Mouse (Mus musculus): ENCODE data around the gene Ehd4. TPM values are rescaled to one million over a fixed set of nuclear protein-coding genes. Genes with fewer than 3 reads are reported as not detected.

The Ehd4 gene
- 25.3 and 27.5 TPM in 2 replicates for polyA plus RNA-seq (2016; fragmentation: Nextera tagmentation; extraction: Ambion mirVana)

DNA sequence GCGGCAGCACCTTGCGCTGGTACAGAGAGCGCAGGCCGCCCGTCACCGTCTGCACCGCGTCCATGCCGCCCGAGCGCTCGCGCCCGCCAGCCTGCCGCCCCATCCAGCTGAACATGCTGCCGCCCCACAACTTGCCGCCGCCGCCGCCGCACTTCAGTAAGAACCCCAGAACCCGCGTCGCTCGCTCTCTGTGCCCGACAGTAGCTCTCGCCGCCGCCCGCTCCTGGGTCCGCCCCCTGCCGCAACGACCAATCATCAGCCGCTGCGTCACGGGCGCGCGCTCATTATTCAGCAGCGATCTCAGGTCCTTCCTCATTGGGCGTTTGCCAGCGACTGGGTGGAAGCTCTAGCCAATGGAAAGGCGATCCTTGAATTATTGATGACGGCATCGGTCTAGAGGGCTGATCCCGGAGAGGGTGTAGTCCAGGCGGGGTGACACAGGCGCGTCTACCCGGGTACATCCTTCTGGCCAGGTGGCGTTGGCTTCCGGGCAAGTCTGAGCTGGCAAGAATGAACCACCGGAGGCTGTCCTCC lies at the start of gene Ehd4:
Gene Ehd4, minus strand, starts transcription at position 246 of the 534 bp plus-strand sequence.
- Histone ChIP-seq H3K9me3 (replicated peaks) (no peaks in the 10 kb centered on the region), H3K27ac (peak within 1 kb of the TSS; percentile 80), H3K36me3 (no peaks in the 10 kb centered on the region), H3K4me1 (peaks cover 19% of the 10 kb centered on the region), H3K4me3 (peak within 1 kb of the TSS; percentile 77), H3K27me3 (ENCODE audit: low read depth, poor library complexity, severe bottlenecking) (peaks cover 7% of the 10 kb centered on the region)
- DNase-seq (ENCODE audit: low spot score): peak; percentile 96
- under 1% methylated on average over 53 of the region's 53 CpGs for WGBS

- Histone ChIP-seq H3K9me3 (replicated peaks) (no peaks in the 10 kb centered on the region), H3K27ac (no peak overlapping the region), H3K27me3 (ENCODE audit: low read depth, poor library complexity, severe bottlenecking) (no peaks in the 10 kb centered on the region), H3K36me3 (no peaks in the 10 kb centered on the region), H3K4me3 (no peak overlapping the region), H3K4me1 (no peaks in the 10 kb centered on the region)
- no peak for DNase-seq (ENCODE audit: low spot score)
- 79% methylated on average over 3 of the region's 3 CpGs for WGBS
Measured at GRCm38 (mm10) chr2:120203742-120204141, 49.3 kb upstream of the Ehd4 start.

GRCm38 (mm10) chr2:120200077-120200476 lies 45.7 kb upstream of the Ehd4 start:
- DNase-seq (ENCODE audit: low spot score): no peak
- WGBS: 87% methylated on average over 7 of the region's 7 CpGs
- Histone ChIP-seq H3K4me3 (no peak overlapping the region), H3K9me3 (replicated peaks) (no peaks in the 10 kb centered on the region), H3K4me1 (no peaks in the 10 kb centered on the region), H3K27ac (no peak overlapping the region), H3K36me3 (no peaks in the 10 kb centered on the region), H3K27me3 (ENCODE audit: low read depth, poor library complexity, severe bottlenecking) (no peaks in the 10 kb centered on the region)

DNA sequence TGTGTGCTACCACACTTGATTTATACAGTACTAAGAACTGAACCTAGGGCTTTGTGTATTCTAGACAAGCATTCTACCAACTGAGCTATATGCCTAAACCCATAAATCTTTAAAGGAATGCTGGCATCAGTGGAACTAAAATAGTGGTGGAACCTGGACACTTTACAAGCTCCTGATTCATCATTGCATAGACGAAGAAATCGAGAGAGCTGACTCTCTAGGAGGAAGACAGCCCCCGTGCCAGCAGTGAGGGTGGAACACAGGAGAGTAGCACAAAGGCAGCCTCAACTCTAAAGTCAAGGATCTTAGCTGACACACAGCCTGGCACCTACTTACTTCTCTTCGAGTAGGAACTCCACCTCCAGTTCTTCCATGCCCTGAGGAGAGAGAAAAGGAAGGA lies 33.8 kb upstream of the Ehd4 start:
- no peak overlapping the region for H3K4me3 ChIP-seq
- H3K9me3 ChIP-seq (replicated peaks): no peaks in the 10 kb centered on the region
- no peak overlapping the region for H3K27ac ChIP-seq
- no peaks in the 10 kb centered on the region for H3K27me3 ChIP-seq (ENCODE audit: low read depth, poor library complexity, severe bottlenecking)
- DNase-seq (ENCODE audit: low spot score): no peak
- no peaks in the 10 kb centered on the region for H3K4me1 ChIP-seq
- no peaks in the 10 kb centered on the region for H3K36me3 ChIP-seq
- 92% methylated on average over 4 of the region's 4 CpGs for WGBS

- DNase-seq (ENCODE audit: low spot score): no peak
- H3K9me3 ChIP-seq (replicated peaks): no peaks in the 10 kb centered on the region
- H3K4me3 ChIP-seq: no peak overlapping the region
- H3K4me1 ChIP-seq: no peaks in the 10 kb centered on the region
- no peaks in the 10 kb centered on the region for H3K36me3 ChIP-seq
- 90% methylated on average over 1 of the region's 1 CpGs for WGBS
- no peak overlapping the region for H3K27ac ChIP-seq
- H3K27me3 ChIP-seq (ENCODE audit: low read depth, poor library complexity, severe bottlenecking): no peaks in the 10 kb centered on the region
Measured at GRCm38 (mm10) chr2:120187583-120187982, 33.2 kb upstream of the Ehd4 start.

- no peaks in the 10 kb centered on the region for H3K27me3 ChIP-seq (ENCODE audit: low read depth, poor library complexity, severe bottlenecking)
- DNase-seq (ENCODE audit: low spot score): no peak
- no peaks in the 10 kb centered on the region for H3K9me3 ChIP-seq (replicated peaks)
- H3K27ac ChIP-seq: no peak overlapping the region
- 82% methylated on average over 6 of the region's 6 CpGs for WGBS
- no peak overlapping the region for H3K4me3 ChIP-seq
- H3K36me3 ChIP-seq: no peaks in the 10 kb centered on the region
- H3K4me1 ChIP-seq: no peaks in the 10 kb centered on the region
Measured at GRCm38 (mm10) chr2:120185527-120186276, 31.3 kb upstream of the Ehd4 start.

DNA sequence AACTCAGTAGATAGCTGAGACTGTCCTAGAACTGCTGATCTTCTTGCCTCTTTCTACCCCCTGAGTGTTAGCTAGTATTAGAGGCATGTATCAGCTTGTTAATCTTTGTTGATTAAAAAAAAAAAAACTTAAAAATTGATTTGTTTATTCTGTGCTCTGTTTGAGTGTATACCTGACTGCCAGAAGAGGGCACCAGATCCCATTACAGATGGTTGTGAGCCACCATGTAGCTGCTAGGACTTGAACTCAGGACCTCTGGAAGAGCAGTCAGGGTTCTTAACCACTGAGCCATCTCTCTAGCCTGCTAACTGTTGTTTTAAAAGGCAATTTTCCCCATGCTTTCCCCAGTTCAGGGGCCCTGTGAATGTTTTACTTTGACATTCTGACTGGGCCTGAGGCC lies 24.5 kb upstream of the Ehd4 start:
- no peaks in the 10 kb centered on the region for H3K4me1 ChIP-seq
- H3K4me3 ChIP-seq: no peak overlapping the region
- no peaks in the 10 kb centered on the region for H3K9me3 ChIP-seq (replicated peaks)
- DNase-seq (ENCODE audit: low spot score): no peak
- no peaks in the 10 kb centered on the region for H3K27me3 ChIP-seq (ENCODE audit: low read depth, poor library complexity, severe bottlenecking)
- H3K36me3 ChIP-seq: no peaks in the 10 kb centered on the region
- H3K27ac ChIP-seq: no peak overlapping the region

- Histone ChIP-seq H3K27me3 (ENCODE audit: low read depth, poor library complexity, severe bottlenecking) (no peaks in the 10 kb centered on the region), H3K36me3 (no peaks in the 10 kb centered on the region), H3K4me1 (no peaks in the 10 kb centered on the region), H3K4me3 (no peak overlapping the region), H3K9me3 (replicated peaks) (no peaks in the 10 kb centered on the region), H3K27ac (no peak overlapping the region)
- DNase-seq (ENCODE audit: low spot score): peak; percentile 61
- WGBS: 22% methylated on average over 10 of the region's 10 CpGs
Measured at GRCm38 (mm10) chr2:120173718-120174117, 19.3 kb upstream of the Ehd4 start.

DNA sequence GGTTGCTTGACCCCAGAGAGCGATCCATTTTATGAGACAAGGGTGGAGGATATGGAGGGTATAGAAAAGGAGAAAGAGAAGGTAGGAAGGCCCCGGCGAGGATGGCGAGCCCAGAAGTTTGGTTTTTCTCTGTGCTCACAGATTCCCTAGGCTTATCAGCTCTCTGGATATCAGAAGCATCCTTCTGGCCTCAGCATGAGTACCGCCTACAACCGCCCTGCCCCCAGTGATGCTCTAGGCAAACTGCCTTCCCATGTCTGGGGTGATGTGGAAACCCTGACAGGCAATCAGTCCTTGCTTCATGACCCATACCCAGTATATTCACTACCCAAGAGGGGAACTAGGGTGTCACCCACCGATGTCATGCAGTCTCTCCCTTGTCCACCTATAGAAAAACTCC lies 17.0 kb upstream of the Ehd4 start:
- Histone ChIP-seq H3K4me3 (no peak overlapping the region), H3K27me3 (ENCODE audit: low read depth, poor library complexity, severe bottlenecking) (no peaks in the 10 kb centered on the region), H3K4me1 (no peaks in the 10 kb centered on the region), H3K36me3 (no peaks in the 10 kb centered on the region), H3K27ac (no peak overlapping the region), H3K9me3 (replicated peaks) (no peaks in the 10 kb centered on the region)
- DNase-seq (ENCODE audit: low spot score): no peak
- WGBS: 87% methylated on average over 7 of the region's 7 CpGs

GRCm38 (mm10) chr2:120170726-120171125 lies 16.3 kb upstream of the Ehd4 start:
- DNase-seq (ENCODE audit: low spot score): no peak
- H3K27me3 ChIP-seq (ENCODE audit: low read depth, poor library complexity, severe bottlenecking): no peaks in the 10 kb centered on the region
- H3K36me3 ChIP-seq: no peaks in the 10 kb centered on the region
- WGBS: 67% methylated on average over 1 of the region's 1 CpGs
- H3K4me3 ChIP-seq: no peak overlapping the region
- no peak overlapping the region for H3K27ac ChIP-seq
- no peaks in the 10 kb centered on the region for H3K9me3 ChIP-seq (replicated peaks)
- no peaks in the 10 kb centered on the region for H3K4me1 ChIP-seq

DNA sequence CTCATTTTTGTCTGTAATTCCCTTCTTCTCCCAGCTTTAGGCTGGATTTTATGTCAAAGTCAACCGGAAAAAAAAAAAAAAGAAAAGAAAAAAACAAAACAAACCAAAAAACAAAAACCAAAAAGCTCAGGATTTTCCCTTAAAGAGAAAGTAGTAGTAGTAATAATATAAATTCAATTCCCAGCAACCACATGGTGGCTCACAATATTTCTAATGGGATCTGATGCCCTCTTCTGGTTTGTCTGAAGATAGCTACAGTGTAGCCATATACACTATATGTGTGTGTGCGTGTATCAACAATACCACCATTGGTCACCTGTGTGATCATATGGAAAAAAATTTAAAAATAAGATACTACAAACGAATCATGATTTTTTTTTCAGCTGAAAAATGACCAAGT lies 15.0 kb upstream of the Ehd4 start:
- Histone ChIP-seq H3K4me1 (no peaks in the 10 kb centered on the region), H3K9me3 (replicated peaks) (no peaks in the 10 kb centered on the region), H3K36me3 (no peaks in the 10 kb centered on the region), H3K27me3 (ENCODE audit: low read depth, poor library complexity, severe bottlenecking) (no peaks in the 10 kb centered on the region), H3K4me3 (no peak overlapping the region), H3K27ac (no peak overlapping the region)
- no peak for DNase-seq (ENCODE audit: low spot score)
- 95% methylated on average over 3 of the region's 3 CpGs for WGBS

DNA sequence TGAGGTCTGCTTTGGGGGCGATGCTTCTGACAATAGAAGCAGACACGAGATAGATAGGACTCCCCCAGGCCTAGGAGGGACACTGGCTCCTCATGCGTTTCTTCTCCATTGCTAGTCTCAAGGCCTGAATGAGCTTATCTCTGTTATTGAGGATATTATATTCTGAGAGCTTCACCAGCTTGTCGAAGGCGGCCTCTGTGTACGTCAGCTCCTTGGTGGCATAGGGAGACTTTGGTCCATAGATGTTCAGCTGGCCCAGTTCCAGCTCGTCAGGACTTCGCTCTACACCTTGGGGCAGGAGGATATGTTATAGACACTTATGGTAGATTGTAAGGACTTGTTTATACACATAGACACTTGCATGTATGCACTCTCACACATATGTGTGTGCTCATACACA lies 13.4 kb upstream of the Ehd4 start:
- Histone ChIP-seq H3K9me3 (replicated peaks) (no peaks in the 10 kb centered on the region), H3K27me3 (ENCODE audit: low read depth, poor library complexity, severe bottlenecking) (no peaks in the 10 kb centered on the region), H3K27ac (no peak overlapping the region), H3K4me3 (no peak overlapping the region), H3K36me3 (no peaks in the 10 kb centered on the region), H3K4me1 (no peaks in the 10 kb centered on the region)
- 92% methylated on average over 8 of the region's 8 CpGs for WGBS
- no peak for DNase-seq (ENCODE audit: low spot score)

- Histone ChIP-seq H3K4me3 (no peak overlapping the region), H3K27me3 (ENCODE audit: low read depth, poor library complexity, severe bottlenecking) (no peaks in the 10 kb centered on the region), H3K9me3 (replicated peaks) (no peaks in the 10 kb centered on the region), H3K4me1 (no peaks in the 10 kb centered on the region), H3K27ac (no peak overlapping the region), H3K36me3 (no peaks in the 10 kb centered on the region)
- DNase-seq (ENCODE audit: low spot score): no peak
- 86% methylated on average over 10 of the region's 10 CpGs for WGBS
Measured at GRCm38 (mm10) chr2:120165474-120165873, 11.1 kb upstream of the Ehd4 start.

- WGBS: 88% methylated on average over 2 of the region's 2 CpGs
Measured at GRCm38 (mm10) chr2:120159434-120159833, 5.0 kb upstream of the Ehd4 start.

More at GRCm38 (mm10) chr2:120159434-120159833, 5.0 kb upstream of the Ehd4 start:
- H3K27ac ChIP-seq: no peak overlapping the region
- no peaks in the 10 kb centered on the region; the same call in 1 of the 2 replicates for H3K27me3 ChIP-seq (ENCODE audit: low read depth, poor library complexity, severe bottlenecking)
- H3K36me3 ChIP-seq: no peaks in the 10 kb centered on the region
- DNase-seq (ENCODE audit: low spot score): no peak
- peaks cover 8% of the 10 kb centered on the region for H3K4me1 ChIP-seq
- H3K9me3 ChIP-seq (replicated peaks): no peaks in the 10 kb centered on the region
- H3K4me3 ChIP-seq: no peak overlapping the region
